Comparison of ENCODE assay signal across 26 mouse cellular contexts in the genomic region with DNA sequence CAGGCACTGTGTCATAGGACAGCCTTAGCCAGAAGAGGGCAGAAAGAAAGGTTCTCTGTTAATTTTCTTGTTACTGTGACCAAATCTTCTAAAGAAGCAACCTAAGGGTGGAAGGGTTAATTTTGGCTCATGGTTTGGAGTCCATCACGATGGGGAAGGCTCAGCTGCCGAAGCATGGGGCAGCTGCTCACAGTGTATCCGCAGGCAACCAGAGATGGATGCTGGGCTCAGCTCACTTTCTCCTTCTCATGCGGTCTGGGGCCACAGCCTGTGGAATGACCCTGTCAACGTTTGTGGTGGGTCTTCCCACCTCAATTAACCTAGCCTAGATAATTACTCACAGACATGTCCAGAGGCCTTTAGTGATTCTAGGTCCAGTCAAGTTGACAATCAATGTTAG.
A peak's percentile ranks its signal among the peaks of the same experiment; 100 is the strongest.
DNase-seq lines count a peak whose midpoint lies in the region; ATAC-seq and TF ChIP-seq lines count a peak whose summit lies in the region.
"Had no signal": no experiment of that assay in that cellular context is flagged by ENCODE, and none has a peak within 500 bp of the region (broad histone marks: within the 10 kb centered on the region; RNA-seq: fewer than 3 reads in every experiment).

No protein-coding gene starts in this region.

- H3K9me3 ChIP-seq in midbrain, embryonic 11.5 days (ENCODE audit: control insufficient read depth, low read length), result no peaks in the 10 kb centered on the region
- no peaks in the 10 kb centered on the region for H3K9me3 ChIP-seq in midbrain, embryonic 10.5 days (replicated peaks)
- no peaks in the 10 kb centered on the region for H3K9me3 ChIP-seq in intestine, postnatal 0 days (ENCODE audit: control insufficient read depth)
- H3K9me3 ChIP-seq: embryonic facial prominence, embryonic 13.5 days; embryonic facial prominence, embryonic 15.5 days; forebrain, embryonic 10.5 days; forebrain, embryonic 12.5 days; G1E had no signal

- TF ChIP-seq CTCF in layer of hippocampus, adult 2 months (conservative IDR thresholded peaks at IDR 0.05), result no peak
- TF ChIP-seq CTCF in olfactory bulb, adult 2 months (IDR thresholded peaks at IDR 0.05; ENCODE audit: insufficient read depth, low read depth, low read length), result no peak
- TF ChIP-seq CTCF in intestine, postnatal 0 days (IDR thresholded peaks at IDR 0.05; ENCODE audit: low read depth), result no peak

- H3K36me3 ChIP-seq in midbrain, embryonic 11.5 days (ENCODE audit: control insufficient read depth, insufficient read depth, low read length), result no peaks in the 10 kb centered on the region
- H3K36me3 ChIP-seq in midbrain, embryonic 10.5 days, result no peaks in the 10 kb centered on the region
- no peaks in the 10 kb centered on the region for H3K36me3 ChIP-seq in intestine, postnatal 0 days (ENCODE audit: control insufficient read depth, insufficient read depth)
- H3K36me3 ChIP-seq: embryonic facial prominence, embryonic 13.5 days; embryonic facial prominence, embryonic 15.5 days; forebrain, embryonic 10.5 days; forebrain, embryonic 12.5 days; G1E had no signal

- peak overlapping the region; percentile 89 for H3K27ac ChIP-seq in layer of hippocampus, adult 2 months
- no peak overlapping the region for H3K27ac ChIP-seq in midbrain, embryonic 11.5 days (ENCODE audit: low read depth, low read length)
- no peak overlapping the region for H3K27ac ChIP-seq in midbrain, embryonic 10.5 days (replicated peaks)
- peak overlapping the region; percentile 16; the same call in 1 of the 2 replicates for H3K27ac ChIP-seq in olfactory bulb, adult 2 months (ENCODE audit: insufficient read depth, low read depth, low read length)
- no peak overlapping the region for H3K27ac ChIP-seq in intestine, postnatal 0 days (ENCODE audit: low read depth, low read length)
- H3K27ac ChIP-seq: embryonic facial prominence, embryonic 13.5 days; embryonic facial prominence, embryonic 15.5 days; forebrain, embryonic 10.5 days; forebrain, embryonic 12.5 days had no signal

- TF ChIP-seq POLR2A in olfactory bulb, adult 2 months (IDR thresholded peaks at IDR 0.05; ENCODE audit: insufficient read depth, low read depth, low read length), result no peak

- H3K4me3 ChIP-seq in layer of hippocampus, adult 2 months, result no peak overlapping the region
- no peak overlapping the region for H3K4me3 ChIP-seq in midbrain, embryonic 11.5 days (ENCODE audit: low read depth, low read length)
- no peak overlapping the region for H3K4me3 ChIP-seq in midbrain, embryonic 10.5 days
- no peak overlapping the region for H3K4me3 ChIP-seq in olfactory bulb, adult 2 months (ENCODE audit: insufficient read depth, low read depth, low read length)
- no peak overlapping the region for H3K4me3 ChIP-seq in intestine, postnatal 0 days (ENCODE audit: low read depth, low read length)
- H3K4me3 ChIP-seq: embryonic facial prominence, embryonic 13.5 days; embryonic facial prominence, embryonic 15.5 days; erythroblast, embryonic 14.5 days; forebrain, embryonic 10.5 days; forebrain, embryonic 12.5 days had no signal

- H3K4me1 ChIP-seq in midbrain, embryonic 11.5 days (ENCODE audit: control insufficient read depth, insufficient read depth, low read length), result no peaks in the 10 kb centered on the region
- H3K4me1 ChIP-seq in midbrain, embryonic 10.5 days, result no peaks in the 10 kb centered on the region
- H3K4me1 ChIP-seq in olfactory bulb, adult 2 months (ENCODE audit: control insufficient read depth, insufficient read depth, low read length), result peaks cover 57% of the 10 kb centered on the region
- no peaks in the 10 kb centered on the region for H3K4me1 ChIP-seq in intestine, postnatal 0 days (replicated peaks; ENCODE audit: control insufficient read depth, insufficient read depth, low read length)
- H3K4me1 ChIP-seq: embryonic facial prominence, embryonic 15.5 days; forebrain, embryonic 12.5 days had no signal

- ATAC-seq in midbrain, embryonic 11.5 days (ENCODE audit: low FRiP score), result no peak
- no peak for ATAC-seq in intestine, postnatal 0 days
- ATAC-seq: activated CD4-positive, CD25-positive, alpha-beta regulatory T cell, adult 4 months; forebrain, embryonic 14.5 days; forebrain, embryonic 16.5 days; Patski had no signal

- DNase-seq in layer of hippocampus, adult 2 months (ENCODE audit: low spot score in 2 of 2), result no peak
- no peak for DNase-seq in layer of hippocampus, adult 8-10 months (ENCODE audit: low spot score in 2 of 2)
- DNase-seq in midbrain, embryonic 11.5 days (ENCODE audit: low spot score, missing footprints), result peak; percentile 75
- DNase-seq in midbrain, embryonic 10.5 days (ENCODE audit: low spot score), result no peak
- DNase-seq: adrenal gland, adult 2 months; adrenal gland, postnatal 10 days; adrenal gland, postnatal 25 days; cerebellum, adult 11 months; cerebellum, adult 18-20 months; cerebellum, adult 8-10 months; cerebellum, adult 9-11 months; cerebellum, postnatal 14 days; cerebellum, postnatal 36 days; embryo, embryonic 11 days had no signal

- no peak overlapping the region for H3K4me2 ChIP-seq in midbrain, embryonic 11.5 days
- H3K4me2 ChIP-seq in intestine, postnatal 0 days (replicated peaks; ENCODE audit: low read depth), result no peak overlapping the region
- H3K4me2 ChIP-seq: embryonic facial prominence, embryonic 13.5 days; embryonic facial prominence, embryonic 15.5 days; forebrain, embryonic 12.5 days had no signal

- H3K9ac ChIP-seq in midbrain, embryonic 11.5 days (ENCODE audit: low read length), result no peak overlapping the region
- H3K9ac ChIP-seq in intestine, postnatal 0 days (ENCODE audit: low read depth, low read length), result no peak overlapping the region
- H3K9ac ChIP-seq: embryonic facial prominence, embryonic 13.5 days; embryonic facial prominence, embryonic 15.5 days; forebrain, embryonic 12.5 days had no signal

- no peaks in the 10 kb centered on the region for H3K27me3 ChIP-seq in midbrain, embryonic 11.5 days (ENCODE audit: control insufficient read depth, insufficient read depth, low read length)
- peaks cover 11% of the 10 kb centered on the region; the same call in 1 of the 2 replicates for H3K27me3 ChIP-seq in midbrain, embryonic 10.5 days (ENCODE audit: low read depth, poor library complexity, severe bottlenecking)
- H3K27me3 ChIP-seq in intestine, postnatal 0 days (replicated peaks; ENCODE audit: control insufficient read depth, insufficient read depth, low read length), result no peaks in the 10 kb centered on the region
- H3K27me3 ChIP-seq: embryonic facial prominence, embryonic 13.5 days; embryonic facial prominence, embryonic 15.5 days; forebrain, embryonic 12.5 days had no signal

- 70% methylated on average over 5 of the region's 5 CpGs for WGBS in midbrain, embryonic 11.5 days
- 74% methylated on average over 5 of the region's 5 CpGs for WGBS in midbrain, embryonic 10.5 days
- 63% methylated on average over 5 of the region's 5 CpGs for WGBS in olfactory bulb, adult 2 months
- 60% methylated on average over 5 of the region's 5 CpGs for WGBS in intestine, postnatal 0 days

Comparison
In these comparisons a context has a peak if more than half of its experiments do, and no peak if none do; other contexts are left out.
1. H3K27ac ChIP-seq: peak in layer of hippocampus, adult 2 months (single experiment) and olfactory bulb, adult 2 months (single experiment); none in midbrain, embryonic 11.5 days (single experiment), midbrain, embryonic 10.5 days (single experiment) and intestine, postnatal 0 days (single experiment).